Mouse (Mus musculus): ENCODE data around the gene Chrm2. TPM values are rescaled to one million over a fixed set of nuclear protein-coding genes. Genes with fewer than 3 reads are reported as not detected.

Chrm2 gene
- polyA plus RNA-seq, 1 experiment from 2014 or later = 7.1 TPM

GRCm38 (mm10) chr6:36541247-36541646, 153.4 kb downstream of the Chrm2 start:
- no peaks in the 10 kb centered on the region for H3K9me3 ChIP-seq
- WGBS = 83% methylated on average over 6 of the region's 6 CpGs
- no peaks in the 10 kb centered on the region for H3K36me3 ChIP-seq (replicated peaks)
- no peak overlapping the region for H3K27ac ChIP-seq
- H3K9ac ChIP-seq = no peak overlapping the region
- no peak overlapping the region for H3K4me2 ChIP-seq
- no peaks in the 10 kb centered on the region for H3K4me1 ChIP-seq
- H3K4me3 ChIP-seq = no peak overlapping the region
- no peaks in the 10 kb centered on the region for H3K27me3 ChIP-seq (replicated peaks)
- no peak for ATAC-seq (replicated peaks)

DNA sequence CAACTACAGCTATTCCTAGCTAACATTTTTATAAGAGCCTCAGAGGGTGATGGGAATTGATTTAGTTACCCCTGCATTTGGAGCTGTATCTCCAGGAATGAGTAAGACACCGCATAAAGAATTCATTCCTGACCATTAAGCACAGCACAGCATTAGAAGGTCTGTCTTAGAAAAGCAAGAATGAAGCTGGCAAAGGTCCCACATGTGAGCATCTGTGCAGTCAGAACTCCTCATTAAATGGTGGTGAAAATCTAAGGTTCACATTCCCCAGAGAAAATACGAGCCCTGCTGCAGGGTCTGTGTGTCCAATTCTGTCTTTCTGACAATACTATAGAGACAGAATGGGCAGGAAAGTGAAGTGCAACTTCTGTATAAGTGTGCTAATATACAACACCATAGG, 179.0 kb downstream of the Chrm2 start:
- Histone ChIP-seq H3K4me2 (no peak overlapping the region), H3K9me3 (no peaks in the 10 kb centered on the region; the same call in 1 of the 2 replicates), H3K4me1 (no peaks in the 10 kb centered on the region), H3K27me3 (replicated peaks) (no peaks in the 10 kb centered on the region), H3K27ac (0 out of 2 replicates have a peak overlapping the region, but pooled peaks have one; percentile 11), H3K4me3 (no peak overlapping the region), H3K9ac (no peak overlapping the region), H3K36me3 (replicated peaks) (no peaks in the 10 kb centered on the region)
- 73% methylated on average over 2 of the region's 2 CpGs for WGBS
- no peak for ATAC-seq (replicated peaks)

MicroRNA genes within 50 kb of the gene (microRNA counts, 519-probe panel; counts per million panel counts)
- microRNA mmu-miR-490 = 1,282 counts per million, percentile 4 among the panel's probes with 10 or more counts

Small RNA genes within 50 kb of the gene (microRNA-seq; reads per million reads assigned to microRNA genes)
- 42.5 reads per million, percentile 43 among the genes with 10 or more reads in this experiment for gene Mir490

Measured in midbrain, embryonic 15.5 days (tissue).